Mouse (Mus musculus): ENCODE measurements around the gene Hps4. TPM values are rescaled to one million over a fixed set of nuclear protein-coding genes. Genes with fewer than 3 reads are reported as not detected.
A peak's percentile ranks its signal among the peaks of the same experiment; 100 is the strongest.

Gene Hps4
- polyA plus RNA-seq, 1 experiment from 2014 or later = 30.2 TPM

DNA sequence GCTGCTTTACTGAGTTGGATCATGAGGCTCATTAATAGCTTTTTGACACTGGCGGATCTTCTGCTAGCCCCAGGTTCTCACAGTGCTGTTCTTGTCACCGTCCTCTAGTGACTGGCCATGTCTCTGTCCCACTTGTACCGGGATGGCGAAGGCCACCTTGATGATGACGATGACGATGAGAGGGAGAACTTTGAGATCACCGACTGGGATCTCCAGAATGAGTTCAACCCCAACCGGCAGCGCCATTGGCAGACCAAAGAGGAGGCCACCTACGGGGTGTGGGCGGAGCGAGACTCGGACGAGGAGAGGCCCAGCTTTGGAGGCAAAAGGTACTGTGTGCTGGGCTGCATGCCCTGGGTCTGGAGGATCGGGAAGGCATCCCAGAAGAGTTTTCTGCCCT is 15.0 kb upstream of the Hps4 start:
- Histone ChIP-seq H3K27me3 (ENCODE audit: control insufficient read depth, insufficient read depth, low read length) (no peaks in the 10 kb centered on the region), H3K9me3 (replicated peaks; ENCODE audit: control insufficient read depth, low read length) (no peaks in the 10 kb centered on the region), H3K27ac (ENCODE audit: low read length) (no peak overlapping the region), H3K4me1 (ENCODE audit: control insufficient read depth, insufficient read depth, low read length) (peaks cover 11% of the 10 kb centered on the region), H3K4me2 (ENCODE audit: low read depth, low read length) (no peak overlapping the region), H3K9ac (ENCODE audit: low read length) (no peak overlapping the region), H3K4me3 (replicated peaks; ENCODE audit: low read length) (no peak overlapping the region), H3K36me3 (ENCODE audit: control insufficient read depth, insufficient read depth, low read length) (peaks cover 35% of the 10 kb centered on the region)
- ATAC-seq (ENCODE audit: insufficient read depth, low FRiP score) = no peak
- WGBS = 89% methylated on average over 15 of the region's 15 CpGs

DNA sequence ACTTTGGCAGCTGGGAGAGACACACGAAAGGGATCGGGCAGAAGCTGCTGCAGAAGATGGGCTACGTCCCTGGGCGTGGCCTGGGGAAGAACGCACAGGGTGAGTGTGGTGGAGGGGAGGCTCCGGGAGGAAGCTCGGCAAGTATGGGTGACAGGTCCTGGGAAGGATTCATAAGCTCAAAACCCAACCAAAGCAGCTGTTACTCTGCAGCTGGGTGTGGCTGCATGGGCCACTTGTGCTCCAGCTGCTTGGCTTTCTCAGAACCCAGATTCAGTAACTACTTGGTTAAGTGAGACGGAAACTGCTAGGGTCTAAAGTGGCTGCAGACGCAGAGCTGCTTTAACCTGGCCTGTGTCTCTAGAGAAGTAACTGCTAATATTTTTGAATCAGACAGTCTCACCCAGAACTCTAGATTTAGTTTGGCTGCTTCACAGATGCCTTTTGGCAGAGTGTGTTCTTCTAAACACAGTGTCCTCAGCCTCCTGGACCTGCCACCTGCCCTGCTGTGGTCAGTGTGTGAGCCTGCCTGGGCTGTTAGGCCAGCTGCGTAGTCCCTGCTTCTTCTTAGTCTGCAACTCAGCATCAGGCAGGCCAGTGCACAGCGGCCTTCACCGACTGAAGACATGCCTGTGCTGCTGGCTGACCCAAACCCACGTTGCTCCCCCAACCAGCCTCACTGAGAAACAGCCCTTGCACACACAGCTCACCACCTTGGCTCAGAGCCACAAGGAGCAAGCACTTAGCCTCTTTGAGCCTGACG is 12.9 kb upstream of the Hps4 start:
- Histone ChIP-seq H3K9me3 (replicated peaks; ENCODE audit: control insufficient read depth, low read length) (no peaks in the 10 kb centered on the region), H3K4me2 (ENCODE audit: low read depth, low read length) (no peak overlapping the region), H3K27me3 (ENCODE audit: control insufficient read depth, insufficient read depth, low read length) (no peaks in the 10 kb centered on the region), H3K27ac (ENCODE audit: low read length) (no peak overlapping the region), H3K9ac (ENCODE audit: low read length) (no peak overlapping the region), H3K36me3 (ENCODE audit: control insufficient read depth, insufficient read depth, low read length) (peaks cover 49% of the 10 kb centered on the region), H3K4me1 (ENCODE audit: control insufficient read depth, insufficient read depth, low read length) (peaks cover 11% of the 10 kb centered on the region), H3K4me3 (replicated peaks; ENCODE audit: low read length) (no peak overlapping the region)
- WGBS = 92% methylated on average over 14 of the region's 14 CpGs
- no peak for ATAC-seq (ENCODE audit: insufficient read depth, low FRiP score)

DNA sequence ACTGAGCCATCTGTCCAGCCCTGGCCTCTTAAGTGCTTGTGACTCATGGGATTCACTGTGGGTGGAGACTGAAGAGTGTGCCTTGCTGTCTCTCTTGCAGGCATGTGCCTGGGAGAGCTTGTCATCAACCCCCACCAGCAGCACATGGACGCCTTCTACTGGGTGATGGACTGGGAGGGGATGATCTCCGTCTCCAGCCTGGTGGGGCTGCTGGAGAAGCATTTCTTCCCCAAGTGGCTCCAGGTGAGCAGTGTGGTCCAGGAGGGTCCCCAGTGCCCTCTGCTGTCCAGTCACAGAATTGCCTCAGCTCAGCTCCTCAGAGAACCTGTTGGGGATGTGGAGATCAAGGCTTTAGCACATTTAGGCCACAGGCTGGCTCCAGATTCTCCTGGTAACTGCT is 7.4 kb upstream of the Hps4 start:
- H3K9me3 ChIP-seq (replicated peaks; ENCODE audit: control insufficient read depth, low read length) = no peaks in the 10 kb centered on the region
- no peak for ATAC-seq (ENCODE audit: insufficient read depth, low FRiP score)
- peaks cover 59% of the 10 kb centered on the region for H3K36me3 ChIP-seq (ENCODE audit: control insufficient read depth, insufficient read depth, low read length)
- no peak overlapping the region for H3K4me3 ChIP-seq (replicated peaks; ENCODE audit: low read length)
- H3K27me3 ChIP-seq (ENCODE audit: control insufficient read depth, insufficient read depth, low read length) = no peaks in the 10 kb centered on the region
- H3K4me2 ChIP-seq (ENCODE audit: low read depth, low read length) = no peak overlapping the region
- no peak overlapping the region for H3K9ac ChIP-seq (ENCODE audit: low read length)
- WGBS = 37% methylated on average over 2 of the region's 2 CpGs
- H3K27ac ChIP-seq (ENCODE audit: low read length) = no peak overlapping the region
- H3K4me1 ChIP-seq (ENCODE audit: control insufficient read depth, insufficient read depth, low read length) = no peaks in the 10 kb centered on the region

DNA sequence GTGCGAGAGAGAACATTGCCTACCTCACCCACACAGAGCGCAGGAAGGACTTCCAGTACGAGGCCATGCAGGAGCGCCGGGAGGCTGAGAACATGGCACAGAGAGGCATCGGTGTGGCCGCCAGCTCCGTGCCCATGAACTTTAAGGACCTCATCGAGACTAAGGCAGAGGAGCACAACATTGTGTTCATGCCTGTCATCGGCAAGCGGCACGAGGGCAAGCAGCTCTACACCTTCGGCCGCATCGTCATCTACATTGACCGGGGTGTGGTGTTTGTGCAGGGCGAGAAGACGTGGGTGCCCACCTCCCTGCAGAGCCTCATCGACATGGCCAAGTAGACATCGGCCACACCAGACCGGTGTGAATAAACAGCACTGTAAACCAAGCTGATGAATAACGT is 5.9 kb upstream of the Hps4 start:
- no peak for ATAC-seq (ENCODE audit: insufficient read depth, low FRiP score)
- WGBS = 90% methylated on average over 22 of the region's 22 CpGs

DNA sequence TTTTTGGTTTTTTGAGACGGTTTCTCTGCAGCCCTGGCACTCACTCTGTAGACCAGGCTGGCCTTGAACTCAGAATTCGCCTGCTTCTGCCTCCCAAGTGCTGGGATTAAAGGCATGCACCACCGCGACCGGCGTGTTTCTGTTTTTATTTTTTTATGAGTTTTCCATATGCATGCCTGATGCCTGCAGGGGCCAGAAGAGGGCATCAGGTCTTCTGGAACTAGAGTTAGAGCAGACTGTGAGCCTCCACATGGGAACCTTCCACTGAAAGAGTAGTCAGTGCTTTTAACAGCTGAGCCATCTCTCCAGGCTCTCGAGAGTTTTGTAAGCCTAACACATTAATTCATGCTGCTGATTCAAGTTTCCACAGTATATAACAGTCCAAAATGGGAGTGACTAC is 3.7 kb upstream of the Hps4 start:
- H3K27ac ChIP-seq (ENCODE audit: low read length) = no peak overlapping the region
- ATAC-seq (ENCODE audit: insufficient read depth, low FRiP score) = no peak
- H3K9me3 ChIP-seq (replicated peaks; ENCODE audit: control insufficient read depth, low read length) = no peaks in the 10 kb centered on the region
- H3K4me3 ChIP-seq (replicated peaks; ENCODE audit: low read length) = no peak overlapping the region
- no peak overlapping the region for H3K9ac ChIP-seq (ENCODE audit: low read length)
- peaks cover 13% of the 10 kb centered on the region; the same call in 1 of the 2 replicates for H3K4me1 ChIP-seq (ENCODE audit: control insufficient read depth, insufficient read depth, low read length)
- H3K27me3 ChIP-seq (ENCODE audit: control insufficient read depth, insufficient read depth, low read length) = no peaks in the 10 kb centered on the region
- WGBS = 68% methylated on average over 7 of the region's 7 CpGs
- no peak overlapping the region for H3K4me2 ChIP-seq (ENCODE audit: low read depth, low read length)
- peaks cover 25% of the 10 kb centered on the region for H3K36me3 ChIP-seq (ENCODE audit: control insufficient read depth, insufficient read depth, low read length)

More for the DNA sequence above, 5.9 kb upstream of the Hps4 start:
- no peaks in the 10 kb centered on the region for H3K27me3 ChIP-seq (ENCODE audit: control insufficient read depth, insufficient read depth, low read length)
- H3K4me2 ChIP-seq (ENCODE audit: low read depth, low read length) = no peak overlapping the region
- H3K9me3 ChIP-seq (replicated peaks; ENCODE audit: control insufficient read depth, low read length) = no peaks in the 10 kb centered on the region
- peaks cover 7% of the 10 kb centered on the region; the same call in 1 of the 2 replicates for H3K4me1 ChIP-seq (ENCODE audit: control insufficient read depth, insufficient read depth, low read length)
- no peak overlapping the region for H3K4me3 ChIP-seq (replicated peaks; ENCODE audit: low read length)
- no peak overlapping the region for H3K27ac ChIP-seq (ENCODE audit: low read length)
- no peak overlapping the region for H3K9ac ChIP-seq (ENCODE audit: low read length)
- H3K36me3 ChIP-seq (ENCODE audit: control insufficient read depth, insufficient read depth, low read length) = peaks cover 45% of the 10 kb centered on the region

DNA sequence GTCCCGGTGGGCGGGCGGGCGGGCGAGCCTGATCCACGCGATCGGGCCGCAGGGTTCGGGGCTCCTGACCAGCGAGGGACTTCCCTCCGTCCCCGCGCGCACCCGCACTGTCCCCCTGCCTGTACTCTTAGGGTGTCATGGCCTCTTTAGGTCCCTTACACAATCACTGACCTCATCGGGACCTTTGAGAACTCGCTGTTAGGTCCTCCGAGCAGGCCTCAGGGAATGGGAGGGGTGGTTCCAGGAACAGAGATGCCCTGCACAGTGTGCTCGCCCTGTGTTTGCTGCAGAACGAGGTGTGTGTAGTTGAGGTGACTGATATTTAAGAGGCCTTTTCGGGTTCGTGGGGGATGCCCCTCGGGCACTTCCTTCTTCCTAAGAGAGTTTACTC is 317 bp downstream of the Hps4 start:
- Histone ChIP-seq H3K27me3 (ENCODE audit: control insufficient read depth, insufficient read depth, low read length) (no peaks in the 10 kb centered on the region), H3K4me2 (ENCODE audit: low read depth, low read length) (peak overlapping the region; percentile 86), H3K9me3 (replicated peaks; ENCODE audit: control insufficient read depth, low read length) (no peaks in the 10 kb centered on the region), H3K9ac (ENCODE audit: low read length) (peak overlapping the region; percentile 94), H3K27ac (ENCODE audit: low read length) (peak overlapping the region; percentile 60), H3K4me1 (ENCODE audit: control insufficient read depth, insufficient read depth, low read length) (peaks cover 22% of the 10 kb centered on the region), H3K36me3 (ENCODE audit: control insufficient read depth, insufficient read depth, low read length) (0 out of 2 replicates have a peak, but pooled peaks cover 5% of the 10 kb centered on the region), H3K4me3 (replicated peaks; ENCODE audit: low read length) (peak overlapping the region; percentile 78)
- under 1% methylated on average over 22 of the region's 24 CpGs for WGBS
- ATAC-seq (ENCODE audit: insufficient read depth, low FRiP score) = peak; percentile 71

DNA sequence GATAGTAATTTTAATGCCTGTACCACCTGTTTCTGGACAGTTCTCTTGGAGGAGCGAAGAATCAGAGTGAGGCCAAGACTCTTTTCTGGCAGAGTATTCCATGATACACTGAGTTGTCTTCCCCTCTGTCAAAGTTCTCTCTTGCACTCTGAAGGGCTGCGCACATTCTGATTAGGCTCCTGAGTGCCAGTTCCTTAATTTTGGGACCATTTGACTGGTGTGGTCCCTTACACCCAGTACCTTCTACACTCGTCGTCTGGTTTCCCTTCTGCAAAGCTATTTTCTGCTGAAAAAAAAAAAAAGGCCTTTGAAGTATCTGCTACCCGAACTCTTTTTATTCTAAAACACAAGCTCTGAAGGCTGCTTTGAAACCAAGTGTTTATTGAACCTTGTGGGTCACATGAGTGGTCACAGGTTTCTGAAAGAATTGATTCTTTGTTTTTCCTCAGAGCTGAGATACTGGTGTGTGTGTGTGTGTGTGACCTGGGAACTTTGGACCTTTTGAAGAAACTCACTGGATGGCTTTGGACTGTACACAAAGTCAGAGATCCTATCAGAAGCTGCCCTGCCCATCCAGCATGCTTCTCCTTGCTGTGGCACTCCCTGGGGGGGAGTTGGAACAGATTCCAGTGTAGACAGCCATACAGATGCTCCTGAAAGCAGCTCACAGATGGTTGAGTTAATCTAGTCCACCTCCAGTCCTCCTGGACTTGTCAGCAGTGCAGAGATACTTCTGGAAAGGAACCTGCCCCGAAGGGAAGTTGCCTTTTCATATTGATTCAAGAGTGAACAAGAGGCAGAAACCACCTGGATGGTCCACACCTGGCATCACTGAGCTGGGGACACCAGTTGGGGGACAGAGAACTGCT is 1.4 kb downstream of the Hps4 start:
- Histone ChIP-seq H3K9ac (ENCODE audit: low read length) (peak overlapping the region; percentile 43; the same call in 1 of the 2 replicates), H3K4me1 (ENCODE audit: control insufficient read depth, insufficient read depth, low read length) (peaks cover 22% of the 10 kb centered on the region), H3K9me3 (replicated peaks; ENCODE audit: control insufficient read depth, low read length) (no peaks in the 10 kb centered on the region), H3K4me2 (ENCODE audit: low read depth, low read length) (peak overlapping the region; percentile 86; the same call in 1 of the 2 replicates), H3K27me3 (ENCODE audit: control insufficient read depth, insufficient read depth, low read length) (no peaks in the 10 kb centered on the region), H3K36me3 (ENCODE audit: control insufficient read depth, insufficient read depth, low read length) (0 out of 2 replicates have a peak, but pooled peaks cover 3% of the 10 kb centered on the region), H3K27ac (ENCODE audit: low read length) (peak overlapping the region; percentile 46), H3K4me3 (replicated peaks; ENCODE audit: low read length) (no peak overlapping the region; the same call in 1 of the 2 replicates)
- WGBS = 67% methylated on average over 6 of the region's 6 CpGs
- peak; percentile 18; the same call in 1 of the 2 replicates for ATAC-seq (ENCODE audit: insufficient read depth, low FRiP score)

DNA sequence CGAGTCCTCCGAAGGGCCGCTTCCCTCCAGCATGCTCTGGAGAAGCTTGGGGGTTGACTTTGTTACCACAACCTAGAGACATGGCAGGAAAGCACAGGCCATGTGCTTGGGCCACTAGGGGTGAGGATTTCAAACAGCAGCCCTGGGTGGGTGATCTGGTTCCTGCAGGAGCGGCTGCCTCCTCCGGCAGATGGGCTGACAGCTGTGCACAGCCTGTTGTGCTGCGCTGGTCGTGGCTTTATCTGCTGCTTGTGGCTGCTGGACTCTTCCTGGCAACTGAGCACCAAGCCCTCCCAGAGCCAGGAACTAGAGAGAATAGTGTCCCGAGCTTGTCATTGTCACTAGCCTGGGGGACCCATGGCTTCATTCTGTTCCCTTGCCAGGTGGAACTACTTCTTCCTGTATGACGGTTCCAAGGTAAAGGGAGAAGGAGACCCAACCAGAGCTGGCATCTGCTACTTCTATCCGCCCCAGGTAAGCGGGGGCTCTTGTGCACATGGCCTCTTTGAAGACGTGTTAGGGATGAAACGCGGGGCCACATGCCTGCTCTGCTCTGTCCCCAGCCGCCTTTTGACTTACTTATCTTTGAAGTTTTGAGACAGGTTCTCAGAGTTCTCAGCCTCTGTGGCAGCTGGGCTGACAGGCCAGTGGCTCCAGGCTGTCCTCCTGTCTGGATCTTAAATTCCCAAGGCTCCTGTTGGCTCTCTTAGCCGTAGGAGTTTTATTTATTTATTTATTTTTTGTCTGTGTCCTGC is 3.5 kb downstream of the Hps4 start:
- H3K4me3 ChIP-seq (replicated peaks; ENCODE audit: low read length) = no peak overlapping the region
- WGBS = 78% methylated on average over 16 of the region's 16 CpGs
- H3K36me3 ChIP-seq (ENCODE audit: control insufficient read depth, insufficient read depth, low read length) = 0 out of 2 replicates have a peak, but pooled peaks cover 7% of the 10 kb centered on the region
- ATAC-seq (ENCODE audit: insufficient read depth, low FRiP score) = peak; percentile 30; the same call in 1 of the 2 replicates
- no peak overlapping the region for H3K9ac ChIP-seq (ENCODE audit: low read length)
- H3K27me3 ChIP-seq (ENCODE audit: control insufficient read depth, insufficient read depth, low read length) = no peaks in the 10 kb centered on the region
- H3K4me1 ChIP-seq (ENCODE audit: control insufficient read depth, insufficient read depth, low read length) = peaks cover 22% of the 10 kb centered on the region
- H3K4me2 ChIP-seq (ENCODE audit: low read depth, low read length) = no peak overlapping the region
- no peaks in the 10 kb centered on the region for H3K9me3 ChIP-seq (replicated peaks; ENCODE audit: control insufficient read depth, low read length)
- H3K27ac ChIP-seq (ENCODE audit: low read length) = no peak overlapping the region

Measured in stomach, embryonic 16.5 days (tissue).